In genomic region chr19:57180908-57181307, GRCm38 (mm10) we compare ENCODE assay signal across 12 mouse cellular contexts.
DNase-seq lines count a peak whose midpoint lies in the region; ATAC-seq lines count a peak whose summit lies in the region.
"Had no signal": no experiment of that assay in that cellular context is flagged by ENCODE, and none has a peak within 500 bp of the region (broad histone marks: within the 10 kb centered on the region; RNA-seq: fewer than 3 reads in every experiment).

No protein-coding gene starts in this region.

- peak; percentile 78; the same call in 1 of the 2 replicates for ATAC-seq in cerebellum, adult (ENCODE audit: insufficient number of reproducible peaks, low FRiP score, low TSS enrichment)
- ATAC-seq in heart, embryonic 16.5 days (replicated peaks; ENCODE audit: extremely low read depth, insufficient read depth, low FRiP score): no peak
- ATAC-seq in liver, embryonic 13.5 days (ENCODE audit: low read depth): no peak
- ATAC-seq: midbrain, embryonic 13.5 days had no signal

- no peak overlapping the region for H3K9ac ChIP-seq in heart, embryonic 16.5 days (ENCODE audit: low read length)
- H3K9ac ChIP-seq in liver, embryonic 13.5 days: no peak overlapping the region
- H3K9ac ChIP-seq: midbrain, embryonic 13.5 days had no signal

- no peaks in the 10 kb centered on the region for H3K36me3 ChIP-seq in heart, embryonic 16.5 days (ENCODE audit: control insufficient read depth, insufficient read depth)
- no peaks in the 10 kb centered on the region for H3K36me3 ChIP-seq in liver, embryonic 13.5 days
- H3K36me3 ChIP-seq: midbrain, embryonic 13.5 days had no signal

- H3K4me3 ChIP-seq in heart, embryonic 16.5 days (ENCODE audit: low read length): no peak overlapping the region
- H3K4me3 ChIP-seq in brown adipose tissue, adult 24 weeks (ENCODE audit: insufficient read depth, low read depth, low read length): no peak overlapping the region
- no peak overlapping the region for H3K4me3 ChIP-seq in liver, embryonic 13.5 days (replicated peaks)
- H3K4me3 ChIP-seq: erythroblast, embryonic 14.5 days; midbrain, embryonic 13.5 days had no signal

- no peaks in the 10 kb centered on the region for H3K27me3 ChIP-seq in heart, embryonic 16.5 days (ENCODE audit: control insufficient read depth, insufficient read depth, low read length)
- no peaks in the 10 kb centered on the region for H3K27me3 ChIP-seq in liver, embryonic 13.5 days
- H3K27me3 ChIP-seq: midbrain, embryonic 13.5 days had no signal

- 61% methylated on average over 3 of the region's 3 CpGs for WGBS in heart, embryonic 16.5 days
- 52% methylated on average over 3 of the region's 3 CpGs for WGBS in liver, embryonic 13.5 days (ENCODE audit: insufficient replicate concordance)

- intact Hi-C loops in heart, postnatal 14 days (cut with DNase I): no loop called here

- no peak overlapping the region for H3K4me2 ChIP-seq in heart, embryonic 16.5 days (ENCODE audit: low read depth, low read length)
- H3K4me2 ChIP-seq in liver, embryonic 13.5 days: no peak overlapping the region
- H3K4me2 ChIP-seq: midbrain, embryonic 13.5 days had no signal

- no peak for DNase-seq in cerebellum, adult 11 months
- no peak for DNase-seq in heart, postnatal 14 days
- no peak for DNase-seq in liver, embryonic 13.5 days
- DNase-seq in lung, postnatal 10 days: no peak
- DNase-seq in adrenal gland, postnatal 14 days: no peak
- DNase-seq: retina, postnatal 1 day; thymus, adult 2 months had no signal

- no peaks in the 10 kb centered on the region for H3K9me3 ChIP-seq in heart, embryonic 16.5 days (replicated peaks; ENCODE audit: control insufficient read depth, low read length)
- no peaks in the 10 kb centered on the region for H3K9me3 ChIP-seq in liver, embryonic 13.5 days (replicated peaks)
- H3K9me3 ChIP-seq: midbrain, embryonic 13.5 days had no signal

- peak overlapping the region; percentile 78 for H3K27ac ChIP-seq in heart, embryonic 16.5 days (ENCODE audit: low read length)
- H3K27ac ChIP-seq in brown adipose tissue, adult 24 weeks (replicated peaks; ENCODE audit: low read depth, low read length): peak overlapping the region; percentile 55
- H3K27ac ChIP-seq in liver, embryonic 13.5 days: peak overlapping the region; percentile 77; the same call in 1 of the 2 replicates
- H3K27ac ChIP-seq: midbrain, embryonic 13.5 days had no signal

- peaks cover 45% of the 10 kb centered on the region for H3K4me1 ChIP-seq in heart, embryonic 16.5 days (ENCODE audit: control insufficient read depth, insufficient read depth, low read length)
- H3K4me1 ChIP-seq in brown adipose tissue, adult 24 weeks (ENCODE audit: control insufficient read depth, insufficient read depth, insufficient read length, low read length): peaks cover 40% of the 10 kb centered on the region
- peaks cover 28% of the 10 kb centered on the region for H3K4me1 ChIP-seq in liver, embryonic 13.5 days (replicated peaks)
